Mouse (Mus musculus) cerebellum, adult (tissue): ENCODE results near the gene Slc13a4.

Source experiments
- ATAC-seq: cut with Nextera tagmentation; 2 replicates; pipeline ENCODE4 v1.9.2; 2017; ENCODE audit warnings: mild to moderate bottlenecking, moderate library complexity, mixed read lengths; ENCODE audit not compliant: insufficient number of reproducible peaks, low FRiP score, low TSS enrichment

Slc13a4 gene

GRCm38 (mm10) chr6:35308037-35308436 is at the start of gene Slc13a4:
Slc13a4 (minus strand) TSS chr6:35308131.
- ATAC-seq, result no peak

- ATAC-seq, result no peak
These were observed 47.4 kb upstream of the Slc13a4 start for GRCm38 (mm10) chr6:35355320-35355719.

DNA sequence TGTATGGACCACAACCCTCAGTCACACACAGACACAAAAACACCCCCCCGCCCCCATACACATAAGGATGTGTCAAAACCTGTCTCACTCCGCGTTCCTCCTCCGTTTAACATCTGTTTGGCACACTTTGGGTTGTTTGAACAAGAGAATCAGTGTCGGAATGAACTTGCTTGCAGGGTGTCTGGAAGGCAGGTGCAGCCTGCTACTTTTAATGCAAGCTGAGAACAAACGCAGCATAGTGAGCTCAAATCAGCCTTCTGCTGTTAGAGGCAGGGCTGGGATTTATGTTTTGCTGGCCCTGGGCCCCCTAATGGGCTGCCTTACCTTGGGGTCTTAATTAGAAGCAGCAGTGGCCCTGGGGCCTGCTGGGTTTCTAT is 46.7 kb upstream of the Slc13a4 start:
- ATAC-seq, result no peak

DNA sequence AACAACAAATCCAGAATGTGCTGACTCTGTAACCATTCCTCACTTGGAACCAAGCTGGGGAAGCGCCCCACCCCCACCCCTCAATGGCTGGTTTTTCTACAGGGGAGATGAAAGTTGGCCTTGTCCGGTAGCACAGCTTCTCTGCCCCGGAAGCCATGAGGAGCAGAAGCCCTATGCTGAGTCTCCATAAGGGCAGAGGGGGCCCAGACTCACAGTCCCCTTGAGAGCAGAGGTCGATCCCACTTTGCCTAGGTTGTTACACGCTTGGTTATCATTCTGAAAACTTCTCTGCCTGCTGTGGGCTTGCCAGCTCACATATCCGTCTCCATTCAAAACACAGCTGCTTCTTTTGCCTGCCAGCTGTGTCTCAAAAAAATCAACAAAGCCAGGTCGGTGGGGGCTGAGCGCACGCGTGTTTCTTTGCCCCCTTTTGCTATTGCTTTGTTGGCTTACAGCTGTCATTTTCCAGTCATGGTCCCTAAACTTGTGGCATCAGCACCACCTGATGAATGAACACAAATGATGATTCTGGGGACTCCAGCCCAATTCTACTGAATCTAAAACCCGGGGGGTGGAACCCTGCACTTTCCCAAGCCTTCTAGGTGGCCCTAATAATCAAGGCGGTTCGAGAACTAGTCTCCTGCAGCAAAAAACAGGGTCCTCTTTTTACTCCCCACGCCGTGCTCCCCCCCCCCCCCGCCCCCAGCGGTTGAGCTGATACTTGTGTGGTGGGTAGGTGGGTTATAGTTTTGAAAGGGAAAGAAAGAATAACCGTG is 46.1 kb upstream of the Slc13a4 start:
- ATAC-seq, result no peak

DNA sequence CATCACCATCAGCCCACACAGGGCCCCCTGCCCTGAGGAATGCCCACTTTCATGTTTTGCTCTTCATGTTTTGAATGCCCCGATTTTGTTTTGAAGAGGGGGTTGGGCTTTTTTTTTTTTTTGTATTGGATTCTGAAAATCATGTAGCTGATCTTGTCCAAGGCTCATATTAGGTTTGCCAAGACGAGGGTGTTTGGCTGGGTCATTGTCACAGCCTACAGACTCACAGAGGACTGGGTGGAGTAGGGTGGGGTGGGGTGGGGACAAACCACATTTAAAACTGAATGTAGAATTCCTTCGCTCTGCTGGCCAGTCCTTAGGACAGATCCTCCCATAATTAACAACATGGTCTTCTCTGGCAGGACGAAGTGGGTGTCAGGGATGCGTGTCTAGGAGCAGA is 45.5 kb upstream of the Slc13a4 start:
- no peak for ATAC-seq

- no peak for ATAC-seq
These were observed 44.9 kb upstream of the Slc13a4 start for GRCm38 (mm10) chr6:35352867-35353266.

DNA sequence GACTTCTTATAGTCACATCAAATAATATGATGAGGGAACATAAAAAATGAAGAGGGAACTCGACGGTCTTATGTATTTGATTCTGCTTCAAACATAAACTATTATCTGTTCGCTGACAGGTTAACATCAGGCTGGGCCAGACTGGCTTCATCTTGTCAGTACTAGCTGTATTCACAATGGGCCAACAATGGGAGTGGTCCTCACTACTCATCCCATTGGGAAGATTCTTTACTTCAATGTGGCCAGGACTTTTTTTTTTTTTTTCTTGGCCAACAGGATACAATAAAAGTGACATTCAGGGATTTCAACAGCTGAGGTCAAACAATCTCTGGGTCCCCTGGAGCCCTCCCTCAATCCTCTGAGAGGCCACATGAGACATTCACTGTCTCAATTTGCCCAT is 43.9 kb upstream of the Slc13a4 start:
- no peak for ATAC-seq

GRCm38 (mm10) chr6:35349784-35350183 is 41.9 kb upstream of the Slc13a4 start:
- ATAC-seq, result no peak

DNA sequence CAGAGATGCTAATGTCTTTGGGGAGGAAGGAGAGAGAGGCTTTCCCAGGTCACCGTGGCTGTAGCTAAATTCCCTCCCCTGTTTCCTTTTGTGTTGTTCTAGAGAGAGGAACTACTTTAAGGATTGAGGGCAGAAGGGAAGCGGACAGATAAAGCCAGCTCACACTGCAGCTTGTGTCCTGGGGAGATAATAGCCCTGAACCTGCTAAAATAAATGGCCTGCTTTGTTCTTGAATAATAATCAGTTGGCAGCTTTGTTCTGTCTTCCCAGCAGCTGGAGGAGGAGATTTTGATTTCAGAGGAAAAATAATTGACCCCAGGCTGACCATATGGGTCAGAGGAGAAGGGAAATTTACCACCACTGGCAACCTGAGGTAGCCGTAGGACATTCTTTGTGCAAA is 30.7 kb upstream of the Slc13a4 start:
- ATAC-seq, result no peak

DNA sequence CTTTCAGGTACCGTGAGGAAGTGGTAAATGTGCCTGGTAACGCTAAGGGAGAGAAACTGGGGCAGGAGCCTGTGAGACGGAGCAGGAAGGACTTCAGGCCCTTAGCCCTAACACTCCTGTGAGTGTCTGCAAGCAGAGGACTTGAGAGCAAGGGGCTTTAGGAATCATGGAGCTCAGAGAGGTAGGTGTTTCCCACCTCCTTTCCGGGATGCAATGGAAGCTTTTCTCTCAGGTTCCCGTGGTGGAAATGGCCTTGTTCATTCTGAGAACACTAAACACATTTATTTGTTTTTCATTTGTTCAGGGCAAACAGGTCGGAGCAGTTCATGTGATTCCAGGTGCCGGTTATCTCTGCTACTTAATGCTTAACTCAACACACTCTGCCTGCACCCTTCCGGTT is 29.9 kb upstream of the Slc13a4 start:
- ATAC-seq, result no peak

DNA sequence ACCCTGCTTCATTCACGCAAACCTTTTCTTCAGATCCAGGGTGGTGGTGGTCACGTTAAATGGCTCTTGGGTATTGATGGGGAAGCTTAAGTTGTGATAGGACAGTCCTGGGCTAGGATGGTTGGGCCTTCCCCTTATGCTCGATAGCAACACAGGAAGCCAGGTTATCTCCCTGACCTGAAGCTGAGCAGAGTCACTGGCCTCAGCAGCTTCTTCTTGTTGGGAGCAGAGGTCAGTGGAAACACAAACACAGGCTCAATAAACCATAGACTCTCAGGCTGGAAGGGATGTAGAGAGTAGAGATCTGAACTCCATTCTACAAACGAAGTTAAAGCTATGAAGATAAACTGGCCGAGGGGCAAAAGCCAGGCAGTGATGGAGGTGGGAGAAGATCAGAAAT is 27.5 kb upstream of the Slc13a4 start:
- no peak for ATAC-seq

DNA sequence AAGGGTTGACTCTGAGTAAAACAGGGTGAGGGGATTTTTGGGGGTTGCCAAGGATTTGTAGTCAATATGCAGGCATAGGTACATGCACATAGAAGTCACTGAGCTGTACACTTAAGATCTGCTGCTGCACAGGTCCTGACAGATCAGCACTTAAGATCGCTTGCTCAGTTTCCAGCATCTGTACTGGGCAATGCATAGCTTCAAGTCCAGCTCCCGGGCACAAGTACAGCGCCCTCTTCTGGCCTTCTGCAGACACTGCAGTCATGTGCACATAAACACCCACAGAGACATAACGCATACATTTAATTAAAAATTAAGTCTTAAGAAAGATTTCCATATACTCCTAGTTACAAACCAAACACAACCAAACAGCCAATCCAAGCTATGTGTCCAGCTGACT is 26.3 kb upstream of the Slc13a4 start:
- no peak for ATAC-seq

DNA sequence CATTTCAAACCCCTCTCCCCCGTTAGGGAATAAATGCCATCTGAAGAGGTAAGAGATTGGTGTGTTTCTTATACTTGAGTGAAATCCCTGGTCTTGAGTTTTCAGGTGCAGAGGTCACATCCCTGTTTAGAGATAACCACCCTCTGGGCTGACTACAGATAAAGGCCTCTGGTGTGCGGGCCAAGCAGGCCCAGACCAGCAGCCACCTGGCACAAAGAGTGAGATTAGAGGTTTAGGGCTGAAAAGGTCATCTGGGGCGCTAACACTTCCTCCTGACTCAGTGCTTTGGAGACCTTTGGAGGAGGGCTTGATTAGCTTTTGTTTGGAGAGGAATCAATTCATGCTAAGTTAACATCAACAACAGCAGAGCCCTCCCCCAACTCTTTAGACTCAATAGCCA is 25.7 kb upstream of the Slc13a4 start:
- no peak for ATAC-seq

GRCm38 (mm10) chr6:35330834-35331233 is 22.9 kb upstream of the Slc13a4 start:
- peak; percentile 17; the same call in 1 of the 2 replicates for ATAC-seq

DNA sequence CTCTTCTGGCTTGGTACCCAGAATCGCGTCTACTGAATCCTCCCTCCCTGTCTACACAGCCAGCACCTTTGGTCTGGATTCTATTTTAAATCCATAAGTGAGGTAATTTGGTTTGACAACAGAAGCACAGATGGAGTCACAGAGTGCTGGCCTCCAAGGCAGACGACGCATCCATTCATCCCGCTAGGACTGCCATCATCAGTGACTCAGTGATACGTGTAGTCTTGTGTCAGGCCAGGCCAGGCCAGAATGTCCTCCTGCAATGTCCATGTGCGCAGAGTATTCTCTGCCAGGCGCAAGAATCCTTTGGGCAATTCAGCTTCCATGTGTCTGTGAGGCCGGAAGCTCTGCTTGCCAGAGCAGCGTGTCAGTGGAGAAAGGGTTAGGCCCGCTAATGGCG is 22.0 kb upstream of the Slc13a4 start:
- ATAC-seq, result peak; percentile 72

DNA sequence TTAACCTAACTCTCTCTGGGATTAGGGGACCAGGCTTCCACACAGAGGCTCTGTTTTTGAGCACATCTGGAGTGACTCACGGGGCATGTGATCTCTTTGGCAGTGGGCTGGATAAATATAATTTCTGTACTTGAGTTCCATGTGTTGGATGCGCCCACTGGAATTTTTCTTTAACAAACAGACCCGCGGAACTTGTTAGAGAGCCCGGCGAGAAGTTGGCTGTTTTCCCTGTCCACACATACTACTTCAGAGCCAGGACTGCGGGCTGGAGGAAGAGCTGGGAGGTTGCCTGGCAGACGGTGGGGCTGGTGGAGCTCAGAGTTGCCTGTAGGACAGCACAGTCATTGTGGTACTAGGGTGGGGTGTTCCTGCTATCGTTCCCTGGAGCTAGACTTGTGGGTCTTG is 18.2 kb upstream of the Slc13a4 start, which contains the start of gene Fam180a:
Fam180a (minus strand) TSS at position 31 of the 405 bp plus-strand sequence.
- no peak for ATAC-seq

DNA sequence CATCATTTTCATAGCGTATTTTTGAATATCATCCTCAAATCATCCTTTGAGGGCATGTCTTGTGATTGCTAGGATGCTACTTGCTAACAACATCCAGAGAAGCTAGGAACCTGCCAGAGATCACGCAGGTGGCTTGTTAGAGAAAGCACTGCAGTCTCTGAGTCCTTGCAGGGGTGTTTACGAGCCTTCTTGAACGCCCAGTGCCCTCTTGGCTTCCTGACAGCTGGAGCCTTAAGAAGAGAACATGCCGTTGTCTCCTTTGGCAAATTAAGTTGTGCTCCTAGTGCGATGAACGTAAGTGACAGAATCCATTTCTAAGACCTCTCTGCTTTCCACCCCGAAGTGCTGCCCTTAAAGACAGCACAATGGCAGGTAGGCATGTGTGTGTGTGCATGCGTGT is 16.4 kb upstream of the Slc13a4 start:
- no peak for ATAC-seq

GRCm38 (mm10) chr6:35323046-35323445 is 15.1 kb upstream of the Slc13a4 start:
- ATAC-seq, result no peak

DNA sequence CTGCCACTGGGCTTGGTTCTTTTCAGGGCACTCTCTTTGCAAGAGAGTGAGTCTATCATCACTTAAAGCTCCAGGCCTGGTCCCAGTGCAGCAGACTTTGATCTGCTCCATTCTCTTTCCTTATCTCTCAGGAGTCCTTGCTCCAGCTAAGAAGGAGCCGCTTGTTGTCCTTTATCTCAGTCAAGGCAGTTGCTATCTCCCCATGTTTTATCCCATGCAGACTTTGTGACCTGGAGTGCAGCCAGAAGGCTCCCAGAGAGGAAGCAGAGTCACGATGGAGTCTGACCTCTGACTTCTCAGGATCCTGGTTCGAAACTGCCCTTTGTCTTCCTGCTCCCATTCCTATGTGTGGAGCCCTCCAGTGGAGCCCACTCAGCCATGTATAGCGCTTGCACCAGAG is 13.2 kb upstream of the Slc13a4 start:
- ATAC-seq, result no peak

- no peak for ATAC-seq
These were observed 11.9 kb upstream of the Slc13a4 start for GRCm38 (mm10) chr6:35319850-35320249.

DNA sequence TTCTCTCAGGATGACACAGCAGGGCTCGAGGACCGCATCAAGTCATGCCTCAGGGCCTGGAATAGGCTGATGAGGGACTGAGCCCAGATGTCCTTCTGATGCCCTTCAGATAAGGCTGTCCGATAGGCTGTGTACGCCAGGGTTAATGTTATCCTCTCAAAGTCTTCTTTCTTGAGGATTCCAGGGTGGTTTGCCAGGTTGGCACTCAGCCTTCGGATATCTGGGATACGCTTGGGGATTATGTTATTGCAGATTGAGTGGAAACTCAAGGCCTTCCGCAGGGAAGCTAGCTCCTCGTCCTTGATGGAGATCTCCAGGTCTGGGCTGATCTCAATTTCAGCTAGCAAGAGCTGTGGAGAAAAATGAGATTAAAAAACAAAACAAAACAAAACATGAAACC is 5.6 kb upstream of the Slc13a4 start:
- no peak for ATAC-seq

GRCm38 (mm10) chr6:35309406-35309805 is 1.5 kb upstream of the Slc13a4 start:
- ATAC-seq, result no peak

- no peak for ATAC-seq
These were observed 795 bp downstream of the Slc13a4 start for GRCm38 (mm10) chr6:35307136-35307535.
